Mouse (Mus musculus) midbrain, embryonic 15.5 days (tissue): ENCODE measurements at regions not wholly inside any gene's neighbourhood (a gene's known extent, or its start where the extent isn't known, plus 50 kb on each side); places are given as distances from the start of the nearest gene placed in this dataset.

Experiments
- ATAC-seq: fragments of 200-750 bp; cut with Nextera tagmentation; replicated peaks from 2 replicates; pipeline ENCODE4 v1.8.0; 2017; ENCODE audit warnings: moderate TSS enrichment
- H3K27ac ChIP-seq: fragments of 300-500 bp; sonication (generic); 2 replicates; pipeline ENCODE4 v1.5.1; 2015; ENCODE audit warnings: mild to moderate bottlenecking, inconsistent platforms
- H3K27me3 ChIP-seq: fragments of 300-500 bp; sonication (generic); replicated peaks from 2 replicates; pipeline ENCODE4 v1.6.1; 2015; ENCODE audit warnings: inconsistent platforms
- H3K36me3 ChIP-seq: fragments of 300-500 bp; sonication (generic); replicated peaks from 2 replicates; pipeline ENCODE4 v1.6.1; 2015; ENCODE audit warnings: inconsistent platforms
- H3K4me1 ChIP-seq: fragments of 300-500 bp; sonication (generic); 2 replicates; pipeline ENCODE4 v1.6.1; 2015; ENCODE audit warnings: inconsistent platforms
- H3K4me2 ChIP-seq: fragments of 300-500 bp; sonication (generic); 2 replicates; pipeline ENCODE4 v1.6.1; 2015; ENCODE audit warnings: inconsistent platforms, mild to moderate bottlenecking, moderate library complexity
- H3K4me3 ChIP-seq: fragments of 300-500 bp; sonication (generic); 2 replicates; pipeline ENCODE4 v1.5.1; 2015; ENCODE audit warnings: mild to moderate bottlenecking, inconsistent platforms
- H3K9ac ChIP-seq: fragments of 300-500 bp; sonication (generic); 2 replicates; pipeline ENCODE4 v1.6.1; 2015; ENCODE audit warnings: mild to moderate bottlenecking, inconsistent platforms
- H3K9me3 ChIP-seq: fragments of 300-500 bp; sonication (generic); 2 replicates; pipeline ENCODE4 v1.6.1; 2016; ENCODE audit warnings: inconsistent platforms
- WGBS: fragments of 180-500 bp; shearing (Covaris S2); methylation state at CpG from one replicate; pipeline ENCODE4 v1.1.7; 2015; ENCODE audit warnings: mixed read lengths; 5-methylcytosine and 5-hydroxymethylcytosine counted together

DNA sequence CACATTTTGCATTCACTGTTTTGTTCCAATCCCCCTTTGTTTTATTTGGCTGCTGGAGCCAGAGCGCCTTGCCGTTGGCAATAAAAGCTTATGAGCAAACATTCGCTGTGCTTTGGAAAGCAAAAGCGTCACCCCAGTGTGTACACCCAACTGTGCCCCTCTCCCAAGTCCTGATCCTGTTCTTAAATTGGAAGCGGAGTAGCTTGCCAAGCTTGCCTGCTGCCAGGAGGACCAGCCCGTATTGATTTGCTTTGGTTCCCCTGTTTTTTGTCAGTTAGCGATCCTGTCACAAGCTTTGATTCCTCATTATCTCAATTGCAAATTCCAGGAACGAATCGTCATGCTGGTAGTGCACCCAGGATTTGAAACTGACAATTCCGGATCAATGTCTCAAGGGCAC is 917.5 kb downstream of the Olfm4 start:
- Histone ChIP-seq H3K27me3 (no peaks in the 10 kb centered on the region), H3K4me3 (peak overlapping the region; percentile 27), H3K36me3 (no peaks in the 10 kb centered on the region), H3K4me2 (peak overlapping the region; percentile 51), H3K9me3 (no peaks in the 10 kb centered on the region), H3K4me1 (peaks cover 5% of the 10 kb centered on the region; the same call in 1 of the 2 replicates), H3K27ac (peak overlapping the region; percentile 54), H3K9ac (peak overlapping the region; percentile 39)
- peak; percentile 89 for ATAC-seq
- 20% methylated on average over 10 of the region's 10 CpGs for WGBS

DNA sequence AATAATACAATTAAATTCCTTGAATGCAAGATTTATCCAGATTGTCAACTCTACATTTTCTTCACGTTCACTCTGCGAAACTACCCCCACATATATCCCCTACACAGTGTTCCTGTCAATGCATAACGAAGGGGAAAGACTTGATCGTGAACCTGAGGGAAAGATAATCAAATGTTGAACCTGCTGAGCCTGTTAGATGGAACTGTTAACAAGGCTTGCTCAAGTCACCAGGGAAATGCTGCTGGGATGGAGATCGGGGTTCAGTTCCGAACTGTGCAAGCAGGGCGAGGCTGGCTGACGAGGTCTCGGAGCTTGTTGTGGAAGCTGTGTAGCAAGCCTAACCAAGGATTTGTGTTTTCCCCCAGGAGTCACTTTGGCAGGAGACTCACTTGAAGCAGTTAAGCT is 917.9 kb downstream of the Olfm4 start:
- Histone ChIP-seq H3K9me3 (no peaks in the 10 kb centered on the region), H3K27me3 (no peaks in the 10 kb centered on the region), H3K9ac (peak overlapping the region; percentile 39; the same call in 1 of the 2 replicates), H3K4me2 (peak overlapping the region; percentile 51), H3K4me3 (peak overlapping the region; percentile 27), H3K27ac (peak overlapping the region; percentile 54), H3K36me3 (no peaks in the 10 kb centered on the region), H3K4me1 (peaks cover 5% of the 10 kb centered on the region; the same call in 1 of the 2 replicates)
- WGBS: 41% methylated on average over 9 of the region's 9 CpGs
- ATAC-seq: peak; percentile 89

DNA sequence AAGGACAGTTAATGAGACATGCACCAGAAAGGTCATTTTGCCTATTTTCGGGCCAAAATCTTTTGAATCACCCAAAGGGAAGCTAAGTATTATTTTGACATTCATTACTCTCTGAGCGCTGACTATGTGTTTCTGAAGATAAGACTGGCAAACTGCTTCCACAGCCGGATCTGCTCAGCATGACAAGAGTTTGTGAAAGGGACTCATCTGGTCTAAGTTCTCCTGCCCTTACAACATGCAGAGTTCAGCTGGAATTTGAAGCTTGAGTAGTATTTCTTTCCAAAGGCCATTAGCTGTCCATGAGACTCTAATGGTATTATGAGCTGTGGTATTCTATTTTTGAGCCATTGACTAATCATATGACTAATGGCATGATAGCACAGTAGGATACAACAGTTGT is 932.1 kb downstream of the Olfm4 start:
- no peaks in the 10 kb centered on the region for H3K27me3 ChIP-seq
- no peaks in the 10 kb centered on the region for H3K4me1 ChIP-seq
- no peak for ATAC-seq
- H3K36me3 ChIP-seq: no peaks in the 10 kb centered on the region
- 79% methylated on average over 3 of the region's 3 CpGs for WGBS
- H3K9me3 ChIP-seq: no peaks in the 10 kb centered on the region
- no peak overlapping the region for H3K4me2 ChIP-seq
- no peak overlapping the region for H3K9ac ChIP-seq
- H3K27ac ChIP-seq: no peak overlapping the region
- no peak overlapping the region for H3K4me3 ChIP-seq

DNA sequence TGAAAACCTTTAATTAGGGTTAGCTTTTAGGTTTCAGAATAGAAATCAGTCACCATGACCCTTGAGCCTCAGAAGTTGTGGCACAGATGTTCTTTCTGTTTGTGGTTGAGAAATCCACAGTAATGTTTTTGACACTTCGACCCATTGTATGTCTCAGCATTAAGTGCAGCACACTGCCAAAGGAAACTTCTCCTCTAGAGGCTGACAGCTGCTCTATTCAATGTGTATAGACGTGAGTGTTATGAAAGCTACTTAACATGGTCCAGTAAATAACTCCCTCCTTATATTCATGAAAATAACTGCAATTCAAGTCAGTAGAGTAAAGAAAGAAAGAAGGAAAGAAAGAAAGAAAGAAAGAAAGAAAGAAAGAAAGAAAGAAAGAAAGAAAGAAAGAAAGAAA is 939.9 kb downstream of the Olfm4 start:
- Histone ChIP-seq H3K4me1 (no peaks in the 10 kb centered on the region), H3K9ac (no peak overlapping the region), H3K4me3 (no peak overlapping the region), H3K27me3 (no peaks in the 10 kb centered on the region), H3K9me3 (no peaks in the 10 kb centered on the region), H3K36me3 (no peaks in the 10 kb centered on the region), H3K27ac (no peak overlapping the region), H3K4me2 (no peak overlapping the region)
- ATAC-seq: no peak
- 37% methylated on average over 2 of the region's 2 CpGs for WGBS

DNA sequence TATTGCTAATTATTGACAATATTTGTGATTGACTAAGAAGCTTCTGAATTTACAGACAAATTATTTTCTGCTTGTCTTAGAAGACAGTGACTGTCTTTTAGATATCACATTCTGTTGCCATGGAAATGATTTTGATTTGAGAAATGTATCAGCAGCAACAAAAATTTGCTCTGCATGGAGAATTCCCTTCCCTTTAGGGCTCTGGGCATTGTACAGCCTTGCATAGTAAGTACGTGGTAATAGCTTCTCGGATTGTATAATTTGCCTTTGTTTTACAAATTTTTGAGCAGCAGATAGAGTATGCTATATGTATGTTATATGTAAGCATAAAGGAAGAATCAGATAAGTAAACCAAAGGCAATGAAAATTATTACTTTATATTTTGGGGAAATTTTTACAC is 976.1 kb downstream of the Olfm4 start:
- Histone ChIP-seq H3K4me1 (no peaks in the 10 kb centered on the region), H3K9ac (no peak overlapping the region), H3K4me3 (no peak overlapping the region), H3K27ac (no peak overlapping the region), H3K4me2 (no peak overlapping the region), H3K36me3 (no peaks in the 10 kb centered on the region), H3K27me3 (no peaks in the 10 kb centered on the region), H3K9me3 (no peaks in the 10 kb centered on the region)
- 42% methylated on average over 2 of the region's 2 CpGs for WGBS
- peak; percentile 50; the same call in 1 of the 2 replicates for ATAC-seq

DNA sequence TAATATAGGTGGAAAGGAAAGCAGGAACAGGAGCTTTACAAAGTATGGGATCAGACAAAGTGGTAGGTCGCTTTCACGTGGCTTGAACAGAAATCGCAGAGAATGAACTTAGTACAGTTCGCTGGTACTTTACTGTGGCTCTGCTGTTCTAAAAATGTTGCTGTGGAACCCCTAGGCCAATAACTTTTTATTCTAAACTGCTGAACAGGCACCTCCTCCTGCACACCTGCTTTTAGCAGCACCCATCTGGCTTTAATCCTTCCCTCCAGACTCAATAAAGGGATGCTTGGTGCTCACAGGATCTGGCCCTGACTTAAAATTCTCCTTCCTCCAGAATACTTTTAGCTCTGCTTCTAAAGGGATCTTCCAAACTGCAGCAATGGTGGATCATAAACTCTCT is 991.9 kb downstream of the Olfm4 start:
- WGBS: 78% methylated on average over 4 of the region's 4 CpGs
- Histone ChIP-seq H3K9me3 (no peaks in the 10 kb centered on the region), H3K4me2 (no peak overlapping the region), H3K9ac (no peak overlapping the region), H3K27ac (no peak overlapping the region), H3K4me1 (no peaks in the 10 kb centered on the region), H3K27me3 (no peaks in the 10 kb centered on the region), H3K36me3 (no peaks in the 10 kb centered on the region), H3K4me3 (no peak overlapping the region)
- no peak for ATAC-seq

DNA sequence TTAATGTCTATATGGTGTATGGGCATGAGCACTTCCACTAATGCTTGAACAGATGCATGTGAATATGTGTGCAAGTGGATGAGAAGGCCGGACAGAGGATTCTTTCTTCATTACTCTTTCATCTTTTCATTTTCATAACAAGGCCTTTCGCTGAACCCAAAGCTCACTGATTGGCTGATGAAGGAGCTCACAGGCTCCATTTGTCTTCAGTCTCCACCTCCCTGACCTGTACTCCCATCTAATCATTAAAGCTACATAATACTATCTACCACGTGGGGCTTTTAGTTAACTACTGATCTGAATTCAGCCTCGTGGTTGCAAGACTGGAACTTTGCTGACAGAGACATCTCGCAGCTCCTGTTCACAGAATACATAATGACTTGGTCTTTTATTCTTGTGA is 992.8 kb downstream of the Olfm4 start:
- no peaks in the 10 kb centered on the region for H3K27me3 ChIP-seq
- 41% methylated on average over 5 of the region's 5 CpGs for WGBS

DNA sequence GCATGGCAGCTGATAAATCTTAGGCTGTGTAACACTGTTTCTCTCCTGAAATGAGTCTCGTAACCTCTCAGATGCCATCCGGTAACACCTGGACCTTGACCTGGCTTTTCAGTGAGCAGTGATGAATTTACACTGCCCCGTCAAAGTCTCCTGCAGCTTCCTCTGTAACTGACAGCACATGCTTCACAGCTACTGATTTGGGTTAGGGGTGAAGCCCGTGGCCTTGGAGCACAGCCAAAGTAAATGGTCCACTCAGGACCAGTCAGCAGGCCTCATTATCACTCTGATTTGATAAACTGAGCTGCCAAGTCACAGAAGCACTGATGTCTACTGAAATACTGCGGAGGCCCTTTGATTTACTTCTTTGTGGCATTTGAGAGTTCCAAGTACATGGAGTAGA is 995.6 kb downstream of the Olfm4 start:
- Histone ChIP-seq H3K9me3 (no peaks in the 10 kb centered on the region), H3K9ac (no peak overlapping the region), H3K27me3 (no peaks in the 10 kb centered on the region), H3K27ac (no peak overlapping the region), H3K4me3 (no peak overlapping the region), H3K4me2 (no peak overlapping the region), H3K36me3 (no peaks in the 10 kb centered on the region), H3K4me1 (no peaks in the 10 kb centered on the region)
- whole genome bisulfite sequencing: 72% methylated on average over 5 of the region's 5 CpGs
- ATAC-seq: 0 out of 2 replicates have a peak, but pooled peaks have one; percentile 27

More for the DNA sequence above, 992.8 kb downstream of the Olfm4 start:
- Histone ChIP-seq H3K9me3 (no peaks in the 10 kb centered on the region), H3K27ac (no peak overlapping the region), H3K9ac (no peak overlapping the region), H3K4me2 (no peak overlapping the region), H3K4me1 (no peaks in the 10 kb centered on the region), H3K36me3 (no peaks in the 10 kb centered on the region), H3K4me3 (no peak overlapping the region)
- no peak for ATAC-seq

DNA sequence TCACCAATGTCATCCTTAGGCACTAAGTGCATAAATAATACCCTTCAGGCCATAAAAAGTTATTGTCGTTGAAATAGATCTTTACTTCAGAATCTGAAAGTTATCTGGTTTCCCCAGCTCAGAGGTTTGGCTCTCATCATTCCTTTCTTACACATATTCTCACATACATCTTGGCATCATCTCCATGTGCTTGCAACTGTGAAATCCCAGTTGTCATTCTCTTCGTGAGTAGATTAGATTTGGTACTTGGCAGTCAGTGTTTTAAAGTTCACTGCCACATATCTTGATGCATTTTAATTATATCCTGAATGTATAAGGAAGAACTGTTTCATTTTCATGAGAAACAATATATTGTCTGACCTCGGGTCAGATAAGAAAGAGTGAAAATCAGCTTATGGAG is 1006.3 kb downstream of the Olfm4 start:
- no peak overlapping the region for H3K27ac ChIP-seq
- H3K36me3 ChIP-seq: no peaks in the 10 kb centered on the region
- H3K27me3 ChIP-seq: no peaks in the 10 kb centered on the region
- no peak for ATAC-seq
- H3K4me2 ChIP-seq: no peak overlapping the region
- no peaks in the 10 kb centered on the region for H3K4me1 ChIP-seq
- H3K4me3 ChIP-seq: no peak overlapping the region
- no peak overlapping the region for H3K9ac ChIP-seq
- 42% methylated on average over 3 of the region's 3 CpGs for WGBS
- no peaks in the 10 kb centered on the region for H3K9me3 ChIP-seq

DNA sequence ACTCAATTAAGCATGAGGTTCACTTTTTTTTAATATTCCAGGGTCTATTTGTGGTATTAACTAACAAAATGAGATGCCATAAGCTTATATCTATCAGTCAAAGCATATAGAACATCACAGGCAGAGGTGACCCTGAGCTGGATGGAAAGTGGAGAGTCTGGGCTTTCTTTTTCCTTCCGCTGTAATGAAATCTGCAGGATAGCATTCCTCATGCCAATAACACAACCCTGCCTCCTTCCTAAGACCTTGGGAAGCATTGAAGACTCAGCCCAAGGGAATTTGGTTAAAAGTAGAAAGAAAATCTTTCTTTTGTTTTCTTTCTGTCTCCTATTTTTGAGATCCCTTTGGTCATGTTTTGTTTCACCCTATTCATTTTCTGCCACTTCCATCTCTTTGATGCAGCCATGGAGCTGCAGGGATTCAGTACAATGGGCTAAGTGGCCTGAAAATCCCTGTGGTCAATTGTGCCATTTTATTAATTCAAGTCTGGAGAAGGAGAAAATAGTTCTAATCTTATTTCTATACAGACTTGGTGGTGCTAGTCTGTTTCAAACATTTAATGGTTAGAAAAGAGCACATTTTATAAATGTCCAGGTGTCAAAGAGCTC is 1006.9 kb downstream of the Olfm4 start:
- Histone ChIP-seq H3K4me3 (no peak overlapping the region), H3K4me2 (no peak overlapping the region), H3K27ac (no peak overlapping the region), H3K36me3 (no peaks in the 10 kb centered on the region), H3K4me1 (no peaks in the 10 kb centered on the region), H3K27me3 (no peaks in the 10 kb centered on the region), H3K9me3 (no peaks in the 10 kb centered on the region), H3K9ac (no peak overlapping the region)
- WGBS: 17% methylated on average over 1 of the region's 1 CpGs
- no peak for ATAC-seq

DNA sequence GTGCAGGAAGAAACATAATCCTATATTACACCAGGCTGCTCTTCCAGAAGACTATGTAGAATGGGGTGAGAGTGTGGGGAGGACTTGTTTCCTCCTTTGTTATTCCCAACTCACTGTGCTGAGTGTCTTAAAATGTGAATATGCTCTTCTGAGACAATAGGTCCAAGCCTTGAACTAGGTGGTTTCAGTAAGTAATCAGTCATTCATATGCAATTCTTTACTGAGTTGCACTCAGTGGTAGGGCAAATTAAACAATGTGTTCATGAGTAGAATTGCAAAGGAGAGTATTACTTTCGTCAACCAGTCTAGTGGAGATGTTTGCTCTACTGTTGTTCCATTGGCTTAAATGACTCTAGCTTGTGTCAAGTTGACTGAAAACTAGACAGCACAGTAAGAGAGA is 1015.1 kb downstream of the Olfm4 start:
- Histone ChIP-seq H3K27me3 (no peaks in the 10 kb centered on the region), H3K9me3 (no peaks in the 10 kb centered on the region), H3K9ac (no peak overlapping the region), H3K4me2 (no peak overlapping the region), H3K36me3 (no peaks in the 10 kb centered on the region), H3K4me1 (no peaks in the 10 kb centered on the region), H3K27ac (no peak overlapping the region), H3K4me3 (no peak overlapping the region)
- WGBS: 90% methylated on average over 1 of the region's 1 CpGs
- no peak for ATAC-seq

DNA sequence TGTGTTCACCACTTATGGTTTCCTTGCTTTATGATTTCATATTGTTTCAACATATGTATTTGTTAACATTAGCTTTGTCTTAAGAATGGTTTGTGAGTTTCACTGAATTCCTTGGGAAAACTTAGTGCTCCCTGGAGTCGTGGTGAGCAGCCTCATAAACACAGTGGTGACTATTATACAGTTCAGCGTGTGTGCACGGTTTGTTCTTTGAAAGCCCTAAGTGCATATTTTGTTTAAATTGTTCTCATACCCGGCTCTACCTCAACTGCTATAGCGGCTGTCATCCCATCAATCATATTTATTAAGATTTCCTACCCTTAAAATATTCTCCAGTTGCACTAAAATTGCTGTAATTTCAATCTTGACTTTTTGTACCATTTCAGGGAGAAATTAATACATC is 1029.3 kb downstream of the Olfm4 start:
- WGBS: 74% methylated on average over 5 of the region's 5 CpGs
- no peaks in the 10 kb centered on the region for H3K36me3 ChIP-seq
- H3K27ac ChIP-seq: no peak overlapping the region
- H3K27me3 ChIP-seq: no peaks in the 10 kb centered on the region
- no peak overlapping the region for H3K4me2 ChIP-seq
- H3K9me3 ChIP-seq: no peaks in the 10 kb centered on the region
- no peak overlapping the region for H3K4me3 ChIP-seq
- no peak overlapping the region for H3K9ac ChIP-seq
- no peak for ATAC-seq
- H3K4me1 ChIP-seq: no peaks in the 10 kb centered on the region

DNA sequence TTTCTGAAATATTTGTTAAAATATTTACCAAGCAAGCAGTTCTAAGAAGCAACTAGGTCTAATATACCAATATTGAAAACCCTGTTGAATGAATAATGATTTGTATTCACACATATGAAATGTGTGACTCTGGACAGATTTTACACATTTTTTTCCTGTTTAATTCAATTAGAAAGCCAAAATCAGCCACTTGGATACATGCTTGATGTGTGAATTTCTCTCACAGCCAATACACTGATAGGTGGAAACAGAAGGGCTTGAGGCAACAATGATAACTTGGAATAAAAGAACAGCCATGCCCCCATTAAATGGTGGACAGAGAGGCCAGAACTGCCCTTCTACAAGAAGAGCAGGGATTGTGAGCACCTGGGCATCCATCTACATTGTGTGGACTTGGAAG is 1047.6 kb downstream of the Olfm4 start:
- no peak overlapping the region for H3K9ac ChIP-seq
- H3K9me3 ChIP-seq: no peaks in the 10 kb centered on the region
- no peak overlapping the region for H3K4me3 ChIP-seq
- no peaks in the 10 kb centered on the region for H3K27me3 ChIP-seq
- H3K27ac ChIP-seq: no peak overlapping the region
- H3K4me2 ChIP-seq: no peak overlapping the region
- H3K4me1 ChIP-seq: no peaks in the 10 kb centered on the region
- no peaks in the 10 kb centered on the region for H3K36me3 ChIP-seq
- no peak for ATAC-seq
